Mouse (Mus musculus): ENCODE data around the gene Lamc1. TPM values are rescaled to one million over a fixed set of nuclear protein-coding genes. Genes with fewer than 3 reads are reported as not detected.
A peak's percentile ranks its signal among the peaks of the same experiment; 100 is the strongest.

Gene Lamc1
- polyA plus RNA-seq, 1 experiment from 2014 or later, result 106 TPM

DNA sequence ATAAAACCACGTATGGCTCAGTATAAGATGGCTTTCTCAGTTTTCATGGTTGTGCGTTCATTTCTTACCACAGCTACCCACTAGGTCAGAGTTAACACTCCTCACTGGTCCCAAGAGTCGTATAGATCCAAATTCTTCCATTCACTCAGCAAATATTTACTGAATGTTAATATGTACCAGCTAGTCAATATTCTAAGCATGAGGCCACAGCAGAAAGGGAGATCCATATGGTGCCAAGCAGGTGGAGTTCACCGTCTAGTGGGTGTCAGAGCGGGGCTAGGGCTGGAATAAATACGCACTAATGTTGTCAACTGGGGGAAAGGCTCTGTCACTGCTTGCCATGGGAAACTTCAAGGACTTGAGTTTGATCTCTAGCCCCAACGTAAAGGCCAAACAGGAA lies 64.9 kb downstream of the Lamc1 start:
- Histone ChIP-seq H3K9ac (replicated peaks; ENCODE audit: low read depth) (no peak overlapping the region), H3K4me2 (replicated peaks; ENCODE audit: low read depth, low read length) (no peak overlapping the region), H3K4me1 (ENCODE audit: insufficient read depth, low read depth, low read length) (peaks cover 41% of the 10 kb centered on the region), H3K27ac (ENCODE audit: low read length) (peak overlapping the region; percentile 6; the same call in 1 of the 2 replicates), H3K27me3 (replicated peaks; ENCODE audit: insufficient read depth, low read length) (no peaks in the 10 kb centered on the region), H3K36me3 (ENCODE audit: insufficient read depth, low read length) (no peaks in the 10 kb centered on the region), H3K9me3 (ENCODE audit: low read length) (no peaks in the 10 kb centered on the region), H3K4me3 (ENCODE audit: low read depth, low read length) (no peak overlapping the region)
- no peak for DNase-seq (ENCODE audit: low spot score)
- WGBS, result 61% methylated on average over 7 of the region's 7 CpGs
- no peak for TF ChIP-seq CTCF (IDR thresholded peaks at IDR 0.05)
- TF ChIP-seq EP300 (IDR thresholded peaks at IDR 0.05), result no peak
- no peak for ATAC-seq

DNA sequence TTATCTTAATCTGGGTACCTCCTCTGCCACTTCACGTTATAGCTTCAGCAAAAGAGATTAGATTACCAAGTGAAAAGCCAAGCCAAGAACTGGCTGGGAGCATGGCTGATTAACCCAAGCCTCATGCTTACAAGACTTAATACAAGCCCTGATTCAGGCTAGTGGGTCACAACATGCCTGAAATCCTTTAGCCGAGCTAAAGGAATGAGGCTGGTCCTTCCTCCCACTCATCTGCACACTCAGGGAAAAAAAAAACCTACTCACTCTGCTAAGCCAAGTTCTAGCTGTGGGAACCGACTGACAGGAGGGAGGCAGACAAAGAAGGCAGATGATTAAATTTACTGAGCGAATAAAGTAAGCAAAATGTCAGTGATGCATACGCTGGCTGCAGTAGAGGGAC lies 65.7 kb downstream of the Lamc1 start:
- Histone ChIP-seq H3K9me3 (ENCODE audit: low read length) (no peaks in the 10 kb centered on the region), H3K4me2 (replicated peaks; ENCODE audit: low read depth, low read length) (no peak overlapping the region), H3K27me3 (replicated peaks; ENCODE audit: insufficient read depth, low read length) (no peaks in the 10 kb centered on the region), H3K27ac (ENCODE audit: low read length) (peak overlapping the region; percentile 6; the same call in 1 of the 2 replicates), H3K4me3 (ENCODE audit: low read depth, low read length) (no peak overlapping the region), H3K36me3 (ENCODE audit: insufficient read depth, low read length) (no peaks in the 10 kb centered on the region), H3K9ac (replicated peaks; ENCODE audit: low read depth) (no peak overlapping the region), H3K4me1 (ENCODE audit: insufficient read depth, low read depth, low read length) (peaks cover 36% of the 10 kb centered on the region)
- TF ChIP-seq EP300 (IDR thresholded peaks at IDR 0.05), result no peak
- no peak for TF ChIP-seq CTCF (IDR thresholded peaks at IDR 0.05)
- ATAC-seq (no peak), DNase-seq (ENCODE audit: low spot score) (peak; percentile 35)
- WGBS, result 21% methylated on average over 5 of the region's 5 CpGs

- peak overlapping the region; percentile 80 for H3K27ac ChIP-seq (ENCODE audit: low read length)
- no peaks in the 10 kb centered on the region for H3K36me3 ChIP-seq (ENCODE audit: insufficient read depth, low read length)
- no peak overlapping the region for H3K4me3 ChIP-seq (ENCODE audit: low read depth, low read length)
- WGBS, result 31% methylated on average over 7 of the region's 7 CpGs
- no peak overlapping the region for H3K9ac ChIP-seq (replicated peaks; ENCODE audit: low read depth)
- no peaks in the 10 kb centered on the region for H3K9me3 ChIP-seq (ENCODE audit: low read length)
- H3K4me1 ChIP-seq (ENCODE audit: insufficient read depth, low read depth, low read length), result peaks cover 36% of the 10 kb centered on the region
- no peak overlapping the region for H3K4me2 ChIP-seq (replicated peaks; ENCODE audit: low read depth, low read length)
- DNase-seq (ENCODE audit: low spot score) (peak; percentile 79), ATAC-seq (peak; percentile 87)
- no peaks in the 10 kb centered on the region for H3K27me3 ChIP-seq (replicated peaks; ENCODE audit: insufficient read depth, low read length)
- TF ChIP-seq EP300 (IDR thresholded peaks at IDR 0.05) (peak; percentile 31; the same call in 1 of the 2 replicates), CTCF (IDR thresholded peaks at IDR 0.05) (no peak)
Observed at GRCm38 (mm10) chr1:153265579-153265978, 67.0 kb downstream of the Lamc1 start.

GRCm38 (mm10) chr1:153265066-153265465 lies 67.5 kb downstream of the Lamc1 start:
- Histone ChIP-seq H3K27ac (ENCODE audit: low read length) (peak overlapping the region; percentile 80), H3K27me3 (replicated peaks; ENCODE audit: insufficient read depth, low read length) (no peaks in the 10 kb centered on the region), H3K4me1 (ENCODE audit: insufficient read depth, low read depth, low read length) (peaks cover 36% of the 10 kb centered on the region), H3K9me3 (ENCODE audit: low read length) (no peaks in the 10 kb centered on the region), H3K9ac (replicated peaks; ENCODE audit: low read depth) (no peak overlapping the region), H3K4me3 (ENCODE audit: low read depth, low read length) (no peak overlapping the region), H3K4me2 (replicated peaks; ENCODE audit: low read depth, low read length) (0 out of 2 replicates have a peak overlapping the region, but pooled peaks have one; percentile 8), H3K36me3 (ENCODE audit: insufficient read depth, low read length) (no peaks in the 10 kb centered on the region)
- ATAC-seq (peak; percentile 63), DNase-seq (ENCODE audit: low spot score) (peak; percentile 77)
- WGBS, result 9% methylated on average over 7 of the region's 7 CpGs
- TF ChIP-seq EP300 (IDR thresholded peaks at IDR 0.05) (no peak; the same call in 1 of the 2 replicates), CTCF (IDR thresholded peaks at IDR 0.05) (no peak)

DNA sequence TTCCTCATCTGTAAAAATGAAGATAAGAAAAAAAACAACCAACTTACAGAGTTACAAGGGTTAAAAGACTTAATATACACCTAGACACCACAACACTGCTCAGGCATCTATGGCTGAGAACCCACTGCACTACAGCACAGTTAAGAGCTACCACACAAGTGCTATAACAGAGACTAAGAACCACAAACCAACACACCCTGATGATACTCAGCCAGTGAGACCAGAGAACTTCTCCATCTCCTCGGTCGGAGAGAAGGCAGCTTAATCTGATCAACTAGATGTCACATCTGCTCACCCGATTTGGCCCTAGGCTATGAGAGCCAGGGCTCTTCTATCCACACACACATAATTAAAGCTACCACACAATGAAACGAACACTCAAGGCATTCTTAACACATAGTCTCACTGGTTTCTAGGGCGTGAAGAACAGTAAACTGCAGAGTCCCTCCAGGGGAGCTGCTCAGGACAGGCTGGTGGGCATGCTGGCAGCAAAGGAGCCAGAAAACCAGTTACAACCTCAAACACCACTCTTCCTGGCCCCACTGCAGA lies 72.8 kb downstream of the Lamc1 start:
- H3K36me3 ChIP-seq (ENCODE audit: insufficient read depth, low read length), result no peaks in the 10 kb centered on the region
- H3K27me3 ChIP-seq (replicated peaks; ENCODE audit: insufficient read depth, low read length), result no peaks in the 10 kb centered on the region
- ATAC-seq, result peak; percentile 84
- no peaks in the 10 kb centered on the region for H3K9me3 ChIP-seq (ENCODE audit: low read length)
- no peak overlapping the region for H3K4me3 ChIP-seq (ENCODE audit: low read depth, low read length)
- H3K4me2 ChIP-seq (replicated peaks; ENCODE audit: low read depth, low read length), result no peak overlapping the region
- no peak for TF ChIP-seq EP300 (IDR thresholded peaks at IDR 0.05)
- no peak for TF ChIP-seq CTCF (IDR thresholded peaks at IDR 0.05)
- H3K4me1 ChIP-seq (ENCODE audit: insufficient read depth, low read depth, low read length), result peaks cover 11% of the 10 kb centered on the region
- no peak overlapping the region for H3K9ac ChIP-seq (replicated peaks; ENCODE audit: low read depth)
- peak; percentile 67 for DNase-seq (ENCODE audit: low spot score)
- 36% methylated on average over 5 of the region's 5 CpGs for WGBS
- H3K27ac ChIP-seq (ENCODE audit: low read length), result no peak overlapping the region

DNA sequence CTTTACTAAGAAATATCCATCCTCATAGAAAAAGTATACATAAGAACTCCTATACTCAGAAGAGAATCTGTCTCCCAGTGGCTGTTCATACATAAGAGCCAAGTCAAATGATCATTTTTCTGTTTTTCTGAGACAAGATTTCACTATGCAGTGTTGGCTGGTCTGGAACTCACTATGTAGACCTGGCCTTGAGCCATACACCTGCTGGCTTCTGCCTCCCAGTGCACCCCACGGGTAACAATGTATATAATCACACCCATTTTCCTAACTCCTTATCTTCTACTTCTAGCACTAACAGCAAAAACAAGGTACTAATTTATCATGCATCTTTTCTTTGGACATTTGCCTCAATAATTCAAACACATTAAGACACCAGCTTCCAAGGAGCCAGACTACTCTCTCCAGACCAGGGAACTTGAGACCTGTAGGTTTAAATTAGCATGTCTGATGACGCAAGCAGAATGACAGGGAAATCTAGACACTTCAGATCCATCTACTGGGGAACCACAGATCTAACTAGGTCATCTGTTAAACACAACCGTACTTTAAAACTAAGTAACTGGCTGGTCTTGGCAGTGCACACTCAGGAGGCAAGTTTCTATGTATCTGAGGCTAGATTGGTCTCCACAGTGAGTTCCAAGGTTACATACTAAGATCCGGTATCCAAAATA lies 79.9 kb downstream of the Lamc1 start:
- Histone ChIP-seq H3K4me1 (ENCODE audit: insufficient read depth, low read depth, low read length) (no peaks in the 10 kb centered on the region), H3K27me3 (replicated peaks; ENCODE audit: insufficient read depth, low read length) (no peaks in the 10 kb centered on the region), H3K9ac (replicated peaks; ENCODE audit: low read depth) (no peak overlapping the region), H3K4me3 (ENCODE audit: low read depth, low read length) (no peak overlapping the region), H3K36me3 (ENCODE audit: insufficient read depth, low read length) (peaks cover 22% of the 10 kb centered on the region; the same call in 1 of the 2 replicates), H3K9me3 (ENCODE audit: low read length) (no peaks in the 10 kb centered on the region), H3K27ac (ENCODE audit: low read length) (no peak overlapping the region), H3K4me2 (replicated peaks; ENCODE audit: low read depth, low read length) (no peak overlapping the region)
- ATAC-seq (no peak), DNase-seq (ENCODE audit: low spot score) (no peak)
- no peak for TF ChIP-seq CTCF (IDR thresholded peaks at IDR 0.05)
- TF ChIP-seq EP300 (IDR thresholded peaks at IDR 0.05), result no peak
- WGBS, result 59% methylated on average over 4 of the region's 4 CpGs
